Mouse (Mus musculus) erythroblast, embryonic 14.5 days (primary cell): ENCODE measurements around the gene Hoxb7.

Experiments
- GATA1 ChIP-seq: IDR thresholded peaks from 2 replicates; pipeline ENCODE4 v1.6.1; 2012; ENCODE audit warnings: low read length, inconsistent platforms, mixed read lengths
- TAL1 ChIP-seq: IDR thresholded peaks from 3 replicates; pipeline ENCODE4 v1.6.1; 2012; ENCODE audit warnings: low read length, inconsistent platforms, mixed read lengths

GRCm38 (mm10) chr11:96323154-96323553, 36.7 kb downstream of the Hoxb7 start, which contains the start of gene Hoxb3:
- TF ChIP-seq GATA1, result no peak
- no peak for TF ChIP-seq TAL1
